ENCODE assay signal across 23 mouse cellular contexts in the genomic region with DNA sequence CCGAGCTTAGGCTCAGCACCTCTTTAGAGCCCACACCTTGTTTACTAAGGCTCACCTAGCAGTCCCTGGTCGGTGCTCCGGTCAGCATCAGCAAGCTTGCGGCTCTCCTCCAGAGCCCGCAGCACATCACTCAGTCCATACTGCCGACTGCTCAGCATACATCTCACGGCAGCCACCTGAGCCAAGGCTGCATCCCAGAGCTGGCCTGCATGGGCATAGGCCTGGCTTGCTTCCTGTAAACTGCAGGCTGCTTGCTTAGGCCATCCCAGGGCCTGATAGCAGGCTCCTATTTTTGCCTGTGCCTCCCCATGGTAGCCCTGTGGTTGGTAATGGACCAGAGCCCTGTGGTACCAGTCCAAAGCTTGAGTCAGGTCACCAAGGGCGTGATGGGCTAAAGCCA. TPM values are rescaled to one million over a fixed set of nuclear protein-coding genes. Genes with fewer than 3 reads are reported as not detected.
"Had no signal": no experiment of that assay in that cellular context is flagged by ENCODE, and none has a peak within 500 bp of the region (broad histone marks: within the 10 kb centered on the region; RNA-seq: fewer than 3 reads in every experiment).

No protein-coding gene starts in this region.

- H3K4me1 ChIP-seq: midbrain, embryonic 13.5 days; midbrain, embryonic 15.5 days; neural tube, embryonic 13.5 days; neural tube, embryonic 15.5 days had no signal

- H3K9me3 ChIP-seq: midbrain, embryonic 10.5 days; midbrain, embryonic 13.5 days; midbrain, embryonic 15.5 days; neural tube, embryonic 13.5 days; neural tube, embryonic 15.5 days had no signal

- H3K4me3 ChIP-seq: midbrain, embryonic 10.5 days; midbrain, embryonic 13.5 days; midbrain, embryonic 15.5 days; myocyte; neural tube, embryonic 13.5 days; neural tube, embryonic 15.5 days had no signal

- ATAC-seq: midbrain, embryonic 13.5 days; midbrain, embryonic 15.5 days had no signal

- H3K36me3 ChIP-seq: midbrain, embryonic 10.5 days; midbrain, embryonic 13.5 days; midbrain, embryonic 15.5 days; neural tube, embryonic 13.5 days; neural tube, embryonic 15.5 days had no signal

- H3K27ac ChIP-seq: midbrain, embryonic 10.5 days; midbrain, embryonic 13.5 days; midbrain, embryonic 15.5 days; neural tube, embryonic 13.5 days; neural tube, embryonic 15.5 days had no signal

- H3K4me2 ChIP-seq: lung, embryonic 14.5 days; midbrain, embryonic 13.5 days; midbrain, embryonic 15.5 days; neural tube, embryonic 13.5 days; neural tube, embryonic 15.5 days had no signal

- H3K9ac ChIP-seq: lung, embryonic 14.5 days; midbrain, embryonic 13.5 days; midbrain, embryonic 15.5 days; neural tube, embryonic 13.5 days; neural tube, embryonic 15.5 days had no signal

- DNase-seq: lung, adult 18-20 months; lung, embryonic 14.5 days; lung, postnatal 10 days; lung, postnatal 4 days; retina, postnatal 1 day; right cerebral cortex, adult 18-20 months; right cerebral cortex, postnatal 25 days; right cerebral cortex, postnatal 4 days; spleen, adult 18-20 months; thymus, adult 18-20 months; thymus, postnatal 14 days; thymus, postnatal 36 days had no signal

- H3K27me3 ChIP-seq: neural tube, embryonic 13.5 days had no signal

RNA-seq across cellular contexts. Expression of a gene that starts 3.3 kb away (rescaled TPM):
- polyA plus RNA-seq: lung, embryonic 14.5 days; lung, embryonic 16.5 days; midbrain, embryonic 10.5 days; midbrain, embryonic 13.5 days; midbrain, embryonic 15.5 days; myocyte; neural tube, embryonic 11.5 days; neural tube, embryonic 13.5 days; neural tube, embryonic 15.5 days; small intestine, adult 2 months; stomach, embryonic 14.5 days; stomach, embryonic 16.5 days had no signal

RNA-seq across cellular contexts. Expression of a gene that starts 47.4 kb away (rescaled TPM):
- polyA plus RNA-seq: lung, embryonic 14.5 days; midbrain, embryonic 10.5 days; myocyte; neural tube, embryonic 11.5 days; small intestine, adult 2 months had no signal
